Mouse (Mus musculus): ENCODE data around the gene H2-T3. TPM values are rescaled to one million over a fixed set of nuclear protein-coding genes. Genes with fewer than 3 reads are reported as not detected.
"Not testable (repeated sequence)": the region's sequence is repeated elsewhere in the genome, so short reads cannot be mapped to it uniquely, and the experiment has no call there.

Gene H2-T3
- total RNA-seq (2014; rRNA removed; ENCODE audit: low replicate concordance) (not detected in 2 replicates), polyA plus RNA-seq (2015; fragmentation: Nextera tagmentation; extraction: Ambion mirVana) (not detected in 2 replicates)

DNA sequence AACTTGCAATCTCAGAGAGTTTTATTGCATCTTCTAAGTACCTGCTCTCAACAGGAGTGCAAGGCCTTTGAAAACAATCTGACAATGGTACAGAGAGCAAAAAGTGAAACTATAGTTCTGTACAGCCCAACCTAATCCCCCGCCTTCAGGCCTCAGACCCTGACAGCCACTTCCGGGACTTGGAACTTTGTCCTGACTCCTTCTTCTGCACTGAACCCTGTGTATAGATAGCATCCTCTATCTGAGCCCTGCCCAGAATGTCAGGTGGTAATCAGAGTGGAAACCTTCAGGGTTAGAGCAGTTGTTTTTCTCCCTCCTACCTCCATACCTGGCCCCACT, at the start of gene H2-T3:
H2-T3 (minus strand) TSS at position 119 of the 339 bp plus-strand sequence.
- Histone ChIP-seq H3K4me3 (ENCODE audit: low read depth, low read length) (no peak within 1 kb of the TSS), H3K36me3 (replicated peaks; ENCODE audit: control insufficient read depth, insufficient read depth, low read length) (no peaks in the 10 kb centered on the region), H3K9ac (replicated peaks; ENCODE audit: low read depth, low read length) (no peak within 1 kb of the TSS), H3K4me1 (ENCODE audit: control insufficient read depth, insufficient read depth) (no peaks in the 10 kb centered on the region), H3K9me3 (replicated peaks; ENCODE audit: control insufficient read depth, low read length) (no peaks in the 10 kb centered on the region), H3K4me2 (ENCODE audit: low read depth, low read length) (no peak within 1 kb of the TSS), H3K27me3 (ENCODE audit: control insufficient read depth, insufficient read depth, low read length) (peaks cover 35% of the 10 kb centered on the region), H3K27ac (ENCODE audit: low read depth) (no peak within 1 kb of the TSS)
- DNase-seq (ENCODE audit: low spot score) (no peak), ATAC-seq (ENCODE audit: insufficient read depth, low read depth) (no peak)
- TF ChIP-seq CTCF (IDR thresholded peaks at IDR 0.05; ENCODE audit: low read depth), result no peak
- TF ChIP-seq EP300 (IDR thresholded peaks at IDR 0.05; ENCODE audit: low read depth), result no peak
- 61% methylated on average over 2 of the region's 2 CpGs for WGBS

DNA sequence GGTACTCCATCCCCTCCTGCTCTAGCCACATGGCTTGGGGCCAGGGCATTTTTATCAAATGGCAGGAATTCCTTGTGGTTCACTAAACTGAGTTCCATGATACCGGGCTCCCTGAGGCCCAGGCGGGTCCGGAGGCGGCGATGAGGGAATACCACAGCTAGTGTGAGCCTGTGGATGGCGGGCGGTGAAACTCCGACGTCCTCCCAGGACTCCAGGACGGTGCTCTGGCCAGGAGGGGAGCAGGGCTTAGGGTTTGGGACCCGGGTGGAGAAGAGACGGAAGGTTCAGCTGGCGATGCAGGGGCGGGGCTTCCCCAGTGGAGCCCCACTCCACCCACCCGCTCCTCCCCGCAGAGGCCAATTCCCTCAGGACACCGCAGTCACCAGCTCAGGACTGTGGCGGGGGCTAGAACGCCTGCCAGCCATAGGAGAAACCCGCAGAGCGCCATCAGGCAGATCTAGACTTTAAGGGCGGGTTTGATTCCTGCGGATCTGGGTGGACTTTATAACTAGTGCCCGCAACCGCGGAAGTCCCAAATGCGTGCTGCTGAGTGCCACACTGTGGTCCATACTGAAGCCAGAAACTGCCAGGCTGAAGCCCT, 47.3 kb upstream of the H2-T3 start:
- DNase-seq (ENCODE audit: low spot score) (no peak), ATAC-seq (ENCODE audit: insufficient read depth, low read depth) (peak; percentile 20; the same call in 1 of the 2 replicates)
- H3K27me3 ChIP-seq (ENCODE audit: control insufficient read depth, insufficient read depth, low read length), result peaks cover 35% of the 10 kb centered on the region
- no peaks in the 10 kb centered on the region for H3K36me3 ChIP-seq (replicated peaks; ENCODE audit: control insufficient read depth, insufficient read depth, low read length)
- H3K27ac ChIP-seq (ENCODE audit: low read depth), result no peak overlapping the region
- no peaks in the 10 kb centered on the region for H3K9me3 ChIP-seq (replicated peaks; ENCODE audit: control insufficient read depth, low read length)
- peak overlapping the region; percentile 40 for H3K4me3 ChIP-seq (ENCODE audit: low read depth, low read length)
- WGBS, result 1% methylated on average over 27 of the region's 27 CpGs
- no peaks in the 10 kb centered on the region for H3K4me1 ChIP-seq (ENCODE audit: control insufficient read depth, insufficient read depth)
- TF ChIP-seq CTCF (IDR thresholded peaks at IDR 0.05; ENCODE audit: low read depth) (no peak), EP300 (IDR thresholded peaks at IDR 0.05; ENCODE audit: low read depth) (no peak)
- peak overlapping the region; percentile 65 for H3K4me2 ChIP-seq (ENCODE audit: low read depth, low read length)
- H3K9ac ChIP-seq (replicated peaks; ENCODE audit: low read depth, low read length), result no peak overlapping the region

DNA sequence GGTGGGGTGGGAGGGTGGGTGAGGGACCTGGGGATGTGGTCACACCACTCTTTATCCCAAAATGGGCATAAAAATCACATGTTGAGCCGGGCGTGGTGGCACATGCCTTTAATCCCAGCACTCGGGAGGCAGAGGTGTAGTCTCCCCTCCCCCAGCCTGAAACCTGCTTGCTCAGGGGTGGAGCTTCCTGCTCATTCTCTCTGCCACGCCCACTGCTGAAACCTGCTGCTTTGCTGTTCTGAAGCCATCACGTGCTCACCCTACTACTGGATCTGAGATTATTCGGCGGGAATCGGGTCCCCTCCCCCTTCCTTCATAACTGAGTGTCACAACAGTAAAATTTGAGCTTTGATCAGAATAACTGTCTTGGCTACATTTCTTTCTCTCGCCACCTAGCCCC, 45.2 kb upstream of the H2-T3 start:
- peaks cover 43% of the 10 kb centered on the region for H3K27me3 ChIP-seq (ENCODE audit: control insufficient read depth, insufficient read depth, low read length)
- H3K4me2 ChIP-seq (ENCODE audit: low read depth, low read length); H3K4me3 ChIP-seq (ENCODE audit: low read depth, low read length); H3K27ac ChIP-seq (ENCODE audit: low read depth); H3K9me3 ChIP-seq (replicated peaks; ENCODE audit: control insufficient read depth, low read length); H3K4me1 ChIP-seq (ENCODE audit: control insufficient read depth, insufficient read depth); H3K9ac ChIP-seq (replicated peaks; ENCODE audit: low read depth, low read length); DNase-seq (ENCODE audit: low spot score); H3K36me3 ChIP-seq (replicated peaks; ENCODE audit: control insufficient read depth, insufficient read depth, low read length); ATAC-seq (ENCODE audit: insufficient read depth, low read depth): not testable (repeated sequence)
- 21% methylated on average over 8 of the region's 9 CpGs for whole genome bisulfite sequencing

DNA sequence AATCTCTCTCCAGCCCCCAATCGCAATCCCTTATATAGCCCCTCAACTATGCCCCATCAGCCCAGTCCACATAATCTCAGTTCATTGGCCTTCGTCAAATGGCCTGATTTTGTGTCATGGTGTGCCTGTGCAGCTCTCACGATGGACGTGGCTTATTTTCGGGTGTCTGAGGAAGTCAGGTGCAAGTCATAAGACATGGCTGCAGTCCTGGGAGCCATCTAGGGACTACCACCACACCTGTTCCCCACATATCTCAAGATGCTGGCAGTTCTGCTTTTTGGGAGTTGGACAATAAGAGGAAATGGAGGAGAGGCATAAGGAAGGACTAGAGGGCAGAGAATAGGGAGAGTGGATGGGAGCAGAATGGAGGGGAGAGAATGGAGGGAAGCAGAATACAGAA, 43.5 kb upstream of the H2-T3 start:
- no peak overlapping the region for H3K4me3 ChIP-seq (ENCODE audit: low read depth, low read length)
- peaks cover 46% of the 10 kb centered on the region for H3K27me3 ChIP-seq (ENCODE audit: control insufficient read depth, insufficient read depth, low read length)
- TF ChIP-seq CTCF (IDR thresholded peaks at IDR 0.05; ENCODE audit: low read depth), result no peak
- no peak for TF ChIP-seq EP300 (IDR thresholded peaks at IDR 0.05; ENCODE audit: low read depth)
- WGBS, result 70% methylated on average over 5 of the region's 5 CpGs
- DNase-seq (ENCODE audit: low spot score), result no peak
- no peak overlapping the region for H3K4me2 ChIP-seq (ENCODE audit: low read depth, low read length)
- H3K36me3 ChIP-seq (replicated peaks; ENCODE audit: control insufficient read depth, insufficient read depth, low read length), result no peaks in the 10 kb centered on the region
- H3K27ac ChIP-seq (ENCODE audit: low read depth), result no peak overlapping the region
- no peak for ATAC-seq (ENCODE audit: insufficient read depth, low read depth)
- H3K4me1 ChIP-seq (ENCODE audit: control insufficient read depth, insufficient read depth), result no peaks in the 10 kb centered on the region
- no peaks in the 10 kb centered on the region for H3K9me3 ChIP-seq (replicated peaks; ENCODE audit: control insufficient read depth, low read length)
- no peak overlapping the region for H3K9ac ChIP-seq (replicated peaks; ENCODE audit: low read depth, low read length)

DNA sequence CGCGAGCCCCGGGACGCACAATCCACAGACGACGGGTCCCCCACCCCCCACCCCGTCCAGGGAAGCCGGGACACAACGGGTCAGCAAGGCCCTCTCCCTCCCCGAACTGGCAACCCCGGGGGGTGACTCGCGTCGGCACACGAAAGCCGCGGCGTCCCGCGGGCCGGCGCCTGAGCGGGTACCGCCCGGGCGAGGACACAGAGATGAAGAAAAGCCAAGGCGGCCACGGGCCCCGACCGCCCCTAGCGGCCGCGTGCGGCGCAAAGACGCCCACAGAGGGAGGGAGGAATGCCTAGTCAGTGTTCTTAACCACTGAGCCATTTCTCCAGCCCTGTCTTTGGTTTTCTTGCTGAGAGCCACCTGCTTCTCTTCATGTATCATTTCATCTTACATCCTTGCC, 41.2 kb upstream of the H2-T3 start:
- Histone ChIP-seq H3K9me3 (replicated peaks; ENCODE audit: control insufficient read depth, low read length) (no peaks in the 10 kb centered on the region), H3K4me1 (ENCODE audit: control insufficient read depth, insufficient read depth) (no peaks in the 10 kb centered on the region), H3K27me3 (ENCODE audit: control insufficient read depth, insufficient read depth, low read length) (peaks cover 41% of the 10 kb centered on the region), H3K27ac (ENCODE audit: low read depth) (no peak overlapping the region), H3K4me2 (ENCODE audit: low read depth, low read length) (no peak overlapping the region), H3K36me3 (replicated peaks; ENCODE audit: control insufficient read depth, insufficient read depth, low read length) (no peaks in the 10 kb centered on the region), H3K9ac (replicated peaks; ENCODE audit: low read depth, low read length) (no peak overlapping the region), H3K4me3 (ENCODE audit: low read depth, low read length) (no peak overlapping the region)
- peak; percentile 97 for DNase-seq (ENCODE audit: low spot score)
- ATAC-seq (ENCODE audit: insufficient read depth, low read depth), result no peak
- 11% methylated on average over 36 of the region's 36 CpGs for WGBS
- peak; percentile 61 for TF ChIP-seq CTCF (IDR thresholded peaks at IDR 0.05; ENCODE audit: low read depth)
- TF ChIP-seq EP300 (IDR thresholded peaks at IDR 0.05; ENCODE audit: low read depth), result no peak

DNA sequence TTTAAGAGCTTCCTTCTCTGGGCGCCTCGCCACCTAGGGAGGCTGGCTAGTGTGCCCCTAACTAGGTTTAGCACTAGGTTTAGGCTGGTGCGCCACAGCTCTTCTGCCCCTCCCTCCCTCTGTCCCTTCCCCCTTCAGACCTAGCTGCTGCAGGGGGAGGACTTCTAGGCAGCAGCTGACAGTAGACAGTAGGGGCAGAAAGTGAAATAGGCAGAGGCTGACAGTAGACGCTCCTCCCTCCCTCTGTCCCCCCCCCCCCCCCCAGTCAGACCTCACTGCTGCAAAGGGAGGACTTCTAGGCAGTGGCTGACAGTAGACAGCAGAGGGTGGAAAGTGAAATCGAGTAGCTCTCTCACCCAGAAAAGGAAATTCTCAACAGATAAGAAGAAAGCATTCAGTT, 39.0 kb upstream of the H2-T3 start:
- peaks cover 55% of the 10 kb centered on the region for H3K27me3 ChIP-seq (ENCODE audit: control insufficient read depth, insufficient read depth, low read length)
- no peak for DNase-seq (ENCODE audit: low spot score)

More for the DNA sequence above, 39.0 kb upstream of the H2-T3 start:
- H3K4me1 ChIP-seq (ENCODE audit: control insufficient read depth, insufficient read depth), result 0 out of 2 replicates have a peak, but pooled peaks cover 6% of the 10 kb centered on the region
- WGBS, result 0% methylated on average over 5 of the region's 5 CpGs
- H3K4me3 ChIP-seq (ENCODE audit: low read depth, low read length), result no peak overlapping the region
- no peaks in the 10 kb centered on the region for H3K36me3 ChIP-seq (replicated peaks; ENCODE audit: control insufficient read depth, insufficient read depth, low read length)
- no peak for ATAC-seq (ENCODE audit: insufficient read depth, low read depth)
- no peak overlapping the region for H3K4me2 ChIP-seq (ENCODE audit: low read depth, low read length)
- no peaks in the 10 kb centered on the region for H3K9me3 ChIP-seq (replicated peaks; ENCODE audit: control insufficient read depth, low read length)
- no peak overlapping the region for H3K9ac ChIP-seq (replicated peaks; ENCODE audit: low read depth, low read length)
- TF ChIP-seq EP300 (IDR thresholded peaks at IDR 0.05; ENCODE audit: low read depth) (no peak), CTCF (IDR thresholded peaks at IDR 0.05; ENCODE audit: low read depth) (no peak)
- no peak overlapping the region for H3K27ac ChIP-seq (ENCODE audit: low read depth)
